Mouse (Mus musculus) adrenal gland, adult 18-20 months (tissue): ENCODE measurements at regions not wholly inside any gene's neighbourhood (a gene's known extent, or its start where the extent isn't known, plus 50 kb on each side); places are given as distances from the start of the nearest gene placed in this dataset.

Experiments used
- DNase-seq, 2 experiments: peaks; one replicate each; pipeline ENCODE4 v3.0.0; 2021 to 2022; ENCODE audit warnings: low spot score in 2 of 2

DNA sequence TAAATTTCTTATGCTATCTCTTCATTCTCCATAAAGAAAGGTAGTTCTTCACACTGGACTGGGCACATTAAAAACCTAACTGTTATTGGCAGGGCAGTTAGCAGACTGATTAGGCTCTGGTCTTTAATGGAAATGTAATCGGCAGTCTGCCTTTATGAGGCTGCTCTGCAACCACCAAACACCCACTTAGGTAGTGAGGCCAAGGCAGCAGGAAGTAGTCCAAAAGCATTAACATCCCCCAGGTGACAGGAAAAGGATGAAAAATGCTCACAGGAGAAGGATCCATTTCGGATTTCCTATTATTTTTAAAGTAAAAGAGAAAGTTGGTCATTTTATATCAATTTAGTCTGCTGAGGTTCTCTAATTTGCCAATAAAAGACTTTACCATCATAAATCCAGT is 528.9 kb upstream of the Dppa4 start:
- DNase-seq, result no peak

GRCm38 (mm10) chr16:47758296-47758695 is 525.2 kb upstream of the Dppa4 start:
- DNase-seq, result no peak

- peak; percentile 24 to 35 for DNase-seq
Observed at GRCm38 (mm10) chr16:47765742-47766141, 517.8 kb upstream of the Dppa4 start.

DNA sequence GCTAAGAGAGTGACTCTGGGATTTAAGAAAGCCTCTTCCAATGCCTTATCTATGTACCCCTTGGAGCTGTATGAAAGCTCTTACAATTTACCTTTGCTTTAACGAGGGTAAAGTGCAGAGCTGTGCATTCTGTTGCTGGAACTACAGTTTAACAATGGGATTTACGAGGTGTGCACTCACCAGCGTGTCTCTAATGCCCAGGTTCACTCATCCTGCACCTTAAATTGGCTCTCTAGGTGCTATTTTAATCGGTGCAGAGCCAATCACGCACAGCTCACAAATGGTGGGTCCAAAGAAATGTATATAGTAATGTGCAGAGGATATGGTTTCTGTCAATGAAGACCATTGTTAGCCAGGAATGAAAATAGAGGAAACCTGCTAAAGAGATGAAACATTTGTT is 495.0 kb upstream of the Dppa4 start:
- no peak for DNase-seq

DNA sequence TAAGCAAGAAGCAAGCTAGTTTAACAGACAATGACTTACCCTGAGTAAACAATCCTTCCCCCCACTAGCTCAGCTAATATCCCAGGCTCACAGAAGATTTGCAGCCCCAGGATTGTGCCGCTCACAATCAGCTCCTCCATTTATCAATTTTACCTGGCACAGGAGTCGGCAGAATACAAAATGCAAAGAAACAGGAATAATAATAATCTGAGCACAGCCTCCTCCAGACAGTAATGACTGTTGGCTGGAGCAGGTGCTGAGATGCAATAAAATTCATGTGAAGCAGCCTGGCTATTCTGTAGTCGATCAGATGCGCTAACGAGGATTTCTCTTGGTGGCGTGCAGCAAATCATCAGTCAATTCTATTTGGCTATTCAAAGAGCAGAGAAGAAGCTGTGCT is 492.9 kb upstream of the Dppa4 start:
- no peak for DNase-seq

GRCm38 (mm10) chr16:47791456-47791855 is 492.1 kb upstream of the Dppa4 start:
- no peak for DNase-seq

GRCm38 (mm10) chr16:47798838-47799237 is 484.7 kb upstream of the Dppa4 start:
- no peak for DNase-seq

GRCm38 (mm10) chr16:47843169-47843568 is 440.4 kb upstream of the Dppa4 start:
- DNase-seq, result no peak

GRCm38 (mm10) chr16:47851631-47852030 is 431.9 kb upstream of the Dppa4 start:
- no peak for DNase-seq

DNA sequence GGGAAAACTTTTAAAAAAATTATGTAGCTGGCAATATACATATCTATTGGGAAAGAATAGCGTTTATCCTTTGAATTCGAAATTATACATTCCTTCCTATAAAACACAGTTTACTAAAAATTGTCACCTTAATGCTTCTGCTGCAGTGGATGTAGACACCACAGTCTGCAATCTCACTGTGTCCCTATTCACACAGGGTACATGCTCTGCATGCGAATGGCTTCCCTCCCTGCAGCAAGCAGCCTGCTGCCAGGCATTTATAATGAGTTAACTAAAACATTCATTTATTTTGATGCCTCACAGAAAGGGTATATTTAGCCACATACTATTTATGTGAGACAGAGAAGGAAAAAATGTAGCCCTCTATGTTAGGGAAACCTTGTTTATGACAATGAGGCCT is 423.7 kb upstream of the Dppa4 start:
- no peak for DNase-seq

DNA sequence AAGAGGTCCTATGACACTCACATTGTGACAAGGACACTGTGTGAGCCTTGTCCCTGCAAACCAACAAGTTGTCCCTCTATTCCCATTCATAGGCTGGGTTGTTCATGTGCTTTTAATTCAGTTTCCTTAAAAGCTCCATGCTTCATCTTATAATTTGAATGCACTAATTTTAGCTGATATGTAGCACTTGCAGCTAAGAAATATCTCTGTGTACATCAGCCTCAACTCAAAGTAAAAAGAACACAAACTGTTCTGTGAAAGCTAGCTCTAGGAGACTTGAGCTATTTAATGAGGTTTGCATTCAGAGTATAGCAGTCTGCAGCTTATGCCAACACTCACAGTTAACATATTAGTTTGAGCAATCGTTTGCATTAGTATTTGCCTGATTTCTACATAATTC is 408.3 kb upstream of the Dppa4 start:
- DNase-seq, result no peak

- no peak for DNase-seq
Observed at GRCm38 (mm10) chr16:47883476-47883875, 400.1 kb upstream of the Dppa4 start.

DNA sequence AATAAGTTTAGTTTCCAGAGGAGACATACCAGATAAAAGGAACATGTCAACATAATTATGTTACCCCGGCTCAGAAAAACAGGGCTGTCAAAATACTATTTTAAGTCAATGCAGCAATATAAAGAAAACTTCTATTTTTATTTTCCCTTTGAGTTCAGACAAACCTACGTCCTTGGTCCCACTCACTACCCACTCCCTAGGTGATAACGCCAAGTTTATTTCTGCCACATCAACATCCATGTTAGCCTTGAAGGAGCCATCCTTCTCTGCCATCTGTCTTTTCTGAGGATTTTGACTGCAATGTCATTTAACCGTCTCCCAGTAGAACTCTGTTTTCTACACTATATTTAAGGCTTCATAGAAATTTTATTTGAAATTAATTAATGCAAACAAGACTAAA is 396.5 kb upstream of the Dppa4 start:
- no peak for DNase-seq

DNA sequence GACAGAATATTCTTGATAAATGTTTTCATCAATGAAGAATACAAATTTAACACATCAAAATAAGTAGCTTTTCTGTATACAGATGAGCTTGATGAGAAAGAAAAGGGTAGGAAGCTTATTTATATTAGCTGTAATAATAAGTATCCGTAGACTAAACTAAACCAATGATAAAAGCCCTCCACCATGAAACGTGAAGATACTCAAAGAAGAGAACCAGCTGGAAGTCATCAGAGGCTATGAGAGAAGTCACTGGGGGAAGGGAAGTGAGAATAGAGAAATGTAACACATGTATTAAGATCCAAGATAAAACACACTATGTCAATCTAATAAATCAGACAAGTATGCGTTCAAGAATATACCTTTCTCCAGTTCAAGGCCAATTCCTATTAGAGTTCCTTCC is 382.7 kb upstream of the Dppa4 start:
- DNase-seq, result no peak

DNA sequence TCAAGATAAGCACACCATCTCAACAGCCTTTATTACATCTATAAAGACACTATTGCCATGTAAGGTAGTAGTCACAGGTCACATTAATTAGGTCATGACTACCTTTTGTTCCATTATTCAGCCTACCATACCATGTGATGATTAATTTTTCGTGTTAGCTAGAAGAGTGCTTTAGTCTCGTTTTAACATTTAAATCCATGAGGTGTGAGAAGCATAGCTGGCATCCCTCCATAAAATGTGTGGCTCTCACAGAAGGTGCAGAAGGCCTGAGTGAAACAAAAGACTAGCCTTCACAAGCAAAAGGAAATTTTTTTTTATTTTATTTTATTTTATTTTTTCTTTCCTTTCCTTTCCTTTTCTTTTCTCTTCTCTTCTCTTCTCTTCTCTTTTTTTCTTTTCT is 345.5 kb upstream of the Dppa4 start:
- DNase-seq, result no peak
